Mouse (Mus musculus) liver, adult (tissue): ENCODE results near the gene Prph.

Experiments used
- GATA4 ChIP-seq: IDR thresholded peaks from 2 replicates; pipeline ENCODE4 v1.6.1; 2014; ENCODE audit warnings: mild to moderate bottlenecking, low read length; ENCODE audit not compliant: insufficient replicate concordance

Gene Prph

DNA sequence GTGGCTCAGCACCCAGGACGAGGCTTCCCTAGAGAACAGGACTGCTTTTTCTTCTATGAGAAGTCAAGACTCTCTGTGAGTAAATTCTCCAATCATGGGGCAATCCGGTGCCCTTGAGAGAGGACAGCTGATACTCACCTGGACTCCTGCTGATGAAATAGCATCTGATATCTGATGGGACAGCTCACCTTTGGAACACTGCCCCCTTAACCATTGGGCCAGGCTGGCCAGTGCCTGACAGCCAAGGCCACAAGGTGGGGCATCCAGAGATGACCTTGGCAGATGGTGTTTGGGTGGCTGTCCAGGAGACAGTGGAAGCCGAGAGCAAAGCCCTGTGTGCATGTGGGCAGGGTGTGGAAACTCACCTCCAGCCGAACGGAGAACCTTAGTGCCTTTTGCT lies 12.6 kb upstream of the Prph start:
- peak; percentile 98; the same call in 1 of the 2 replicates for TF ChIP-seq GATA4

DNA sequence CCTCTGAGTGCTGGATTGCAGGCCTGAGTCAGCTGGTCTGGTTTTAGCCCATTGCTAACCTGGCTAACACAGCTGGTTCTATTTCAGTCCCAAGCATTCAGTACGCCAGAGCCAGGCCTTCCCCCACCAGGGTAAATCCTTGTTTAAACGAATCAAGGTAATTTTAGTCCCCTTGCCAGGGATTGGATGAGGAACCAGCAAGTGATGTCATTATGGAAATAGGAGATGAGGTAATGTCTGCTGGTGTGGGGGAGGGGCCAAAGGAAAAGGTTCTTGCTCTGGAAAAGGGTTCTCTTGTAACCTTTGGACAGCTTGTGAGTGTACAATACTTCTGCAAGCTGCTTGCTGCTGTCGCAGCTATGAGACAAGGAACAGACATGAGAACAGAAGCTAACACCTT lies 10.1 kb upstream of the Prph start:
- no peak for TF ChIP-seq GATA4

DNA sequence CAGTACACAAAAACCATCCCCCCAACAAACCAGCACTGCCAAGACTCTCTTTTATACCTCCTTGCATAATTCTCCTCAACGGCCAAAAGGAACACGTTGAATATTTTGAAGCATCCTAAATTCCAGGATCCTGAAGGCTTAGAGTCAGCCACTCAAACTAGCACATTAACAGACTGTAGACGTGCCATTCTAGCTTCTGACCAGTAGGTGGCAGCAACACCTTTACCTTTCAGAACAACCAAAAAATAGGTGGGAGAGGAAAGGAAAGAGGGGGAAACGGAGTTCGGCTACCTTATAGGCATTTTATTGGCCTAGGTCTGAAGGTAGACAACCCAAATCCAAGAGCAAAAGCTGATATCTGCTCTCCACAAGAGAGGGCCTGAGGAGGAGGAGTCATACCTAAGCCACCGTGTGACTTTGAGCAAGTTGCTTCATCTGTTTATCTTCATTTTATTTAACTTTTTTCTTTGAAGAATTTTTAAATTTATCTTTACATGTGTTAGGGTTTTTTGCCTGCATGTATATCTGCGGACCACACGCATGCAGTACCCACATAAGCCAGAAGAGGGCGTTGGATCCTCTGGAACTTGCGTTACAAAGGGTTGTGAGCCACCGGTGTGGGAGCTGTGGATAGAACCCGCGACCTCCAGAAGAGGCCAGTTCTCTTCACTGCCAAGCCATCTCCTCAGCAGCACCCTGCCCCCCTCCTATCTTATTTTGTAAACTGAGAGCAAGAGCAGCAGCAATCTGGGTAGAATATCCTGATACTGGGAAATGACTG lies 5.3 kb upstream of the Prph start:
- no peak for TF ChIP-seq GATA4

DNA sequence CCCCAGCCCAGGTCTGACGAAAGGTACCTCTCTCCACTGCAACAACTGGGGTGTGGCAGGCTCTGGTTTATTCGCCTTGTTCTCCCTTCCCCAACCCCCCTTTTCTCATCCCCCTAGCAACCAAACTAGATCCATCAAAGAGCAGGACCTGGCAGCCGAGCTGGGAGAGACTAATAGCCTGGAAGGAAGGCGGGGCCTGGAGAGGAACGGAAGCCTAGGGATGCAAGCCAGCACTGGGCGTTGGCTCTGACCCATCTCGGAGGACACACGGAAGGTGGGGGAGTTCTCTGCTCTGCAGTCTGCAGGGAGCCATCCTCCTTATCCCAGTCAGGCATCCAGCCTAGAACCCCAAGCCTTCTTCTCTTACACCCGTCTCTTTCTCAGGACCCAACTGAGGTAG lies 1.6 kb upstream of the Prph start:
- no peak for TF ChIP-seq GATA4

DNA sequence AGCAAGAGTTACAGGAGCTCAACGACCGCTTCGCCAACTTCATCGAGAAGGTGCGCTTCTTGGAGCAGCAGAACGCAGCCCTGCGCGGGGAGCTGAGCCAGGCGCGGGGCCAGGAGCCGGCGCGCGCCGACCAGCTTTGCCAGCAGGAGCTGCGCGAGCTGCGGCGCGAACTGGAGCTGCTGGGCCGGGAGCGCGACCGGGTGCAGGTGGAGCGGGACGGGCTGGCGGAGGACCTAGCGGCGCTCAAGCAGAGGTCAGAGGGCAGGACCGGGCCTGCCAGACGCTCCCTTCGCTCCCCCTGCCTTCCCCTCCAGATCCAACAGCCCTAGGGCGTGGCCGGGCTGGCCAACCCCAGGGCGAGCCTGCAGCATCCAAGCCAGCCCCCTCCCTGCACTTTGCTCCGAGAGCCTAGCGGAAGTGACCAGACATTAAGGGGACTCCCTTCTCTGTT lies 562 bp downstream of the Prph start:
- no peak for TF ChIP-seq GATA4

DNA sequence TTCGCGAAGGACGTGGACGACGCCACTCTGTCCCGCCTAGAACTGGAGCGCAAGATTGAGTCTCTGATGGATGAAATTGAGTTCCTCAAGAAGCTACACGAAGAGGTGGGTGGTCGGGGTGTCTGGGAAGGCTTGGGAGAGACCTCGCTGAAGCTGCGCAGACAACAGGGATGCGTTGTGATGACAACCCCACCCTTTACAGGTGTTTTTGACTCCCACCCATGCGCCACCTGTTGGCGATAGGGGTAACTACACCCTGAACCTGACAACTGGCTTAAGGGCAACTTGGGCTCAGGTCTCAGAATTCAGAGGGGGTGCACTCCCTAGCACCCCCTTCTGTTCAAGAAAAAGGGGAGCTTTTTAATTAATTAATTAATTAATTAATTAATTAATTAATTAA lies 1.4 kb downstream of the Prph start:
- TF ChIP-seq GATA4, result no peak

DNA sequence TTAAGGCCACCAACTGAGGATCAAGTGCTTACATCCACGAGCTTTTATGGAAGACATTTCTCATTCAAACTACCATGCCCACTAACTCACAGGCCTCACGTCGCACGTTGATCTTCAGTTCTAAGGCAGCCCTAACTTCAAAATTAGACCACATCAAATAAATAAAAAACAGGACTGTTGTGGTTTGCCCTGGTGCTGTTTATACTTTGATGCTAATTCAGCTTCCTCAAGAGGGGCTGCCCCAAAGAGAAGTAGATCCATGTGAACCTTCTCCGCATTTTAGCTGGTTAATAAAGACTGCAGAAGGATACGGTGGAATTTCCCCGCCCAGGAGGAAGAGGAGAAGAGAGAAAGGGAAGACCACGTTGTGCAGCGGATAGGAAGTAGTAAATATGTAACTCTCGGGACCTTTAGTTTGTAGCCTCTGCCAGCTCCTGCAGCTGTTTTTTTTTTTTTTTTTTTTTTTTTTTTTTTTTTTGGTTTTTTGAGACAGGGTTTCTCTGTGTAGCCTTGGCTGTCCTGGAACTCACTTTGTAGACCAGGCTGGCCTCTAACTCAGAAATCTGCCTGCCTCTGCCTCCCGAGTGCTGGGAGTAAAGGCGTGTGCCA lies 10.7 kb downstream of the Prph start:
- TF ChIP-seq GATA4, result no peak

DNA sequence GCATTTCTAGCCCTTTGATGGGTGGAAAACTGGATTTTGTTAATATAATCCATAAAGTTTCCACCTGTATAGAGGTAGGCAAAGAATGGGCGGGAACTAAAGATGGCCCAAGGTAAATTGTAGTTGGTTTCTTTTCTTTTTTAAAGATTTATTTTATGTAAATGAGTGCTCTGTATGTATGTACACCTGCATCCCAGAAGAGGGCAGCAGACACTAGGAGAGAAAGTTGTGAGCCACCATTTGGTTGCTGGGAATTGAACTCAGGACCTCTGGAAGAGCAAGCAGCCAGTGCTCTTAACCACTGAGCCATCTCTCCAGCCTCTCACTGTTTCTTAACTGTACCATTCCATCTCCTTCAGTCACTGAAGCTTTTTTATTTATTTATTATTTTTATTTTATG lies 17.0 kb downstream of the Prph start:
- no peak for TF ChIP-seq GATA4

DNA sequence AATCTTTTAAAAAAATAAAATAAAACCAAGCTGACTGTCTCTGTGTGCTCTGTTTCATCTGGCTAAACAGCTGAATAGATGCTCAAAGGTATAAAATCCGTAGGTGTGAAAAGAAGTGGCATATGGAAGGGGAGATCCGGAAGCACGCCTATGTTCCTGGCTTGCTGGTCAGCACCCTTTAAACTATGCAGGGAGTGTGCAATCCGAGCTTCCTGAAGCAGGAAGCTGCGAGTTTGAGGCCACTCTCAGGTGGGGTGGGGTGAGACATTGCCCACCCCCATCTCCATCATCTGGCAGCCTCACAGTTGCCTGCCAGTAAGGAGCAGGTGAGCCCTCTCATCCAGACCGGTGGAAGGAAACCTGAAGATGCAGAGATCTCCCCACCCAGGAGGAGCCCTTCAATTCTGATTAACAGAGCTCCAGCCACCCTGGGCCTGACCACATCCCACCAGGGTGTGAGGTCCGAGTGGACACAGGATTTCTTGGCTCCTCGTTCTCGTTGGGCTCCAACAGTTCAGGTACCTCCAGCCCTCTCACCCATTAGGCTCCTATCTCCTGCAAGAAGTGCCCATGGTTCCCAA lies 19.1 kb downstream of the Prph start, which contains the start of gene Troap:
TSS of gene Troap (plus strand) at position 557 of the 581 bp plus-strand sequence.
- TF ChIP-seq GATA4, result no peak

DNA sequence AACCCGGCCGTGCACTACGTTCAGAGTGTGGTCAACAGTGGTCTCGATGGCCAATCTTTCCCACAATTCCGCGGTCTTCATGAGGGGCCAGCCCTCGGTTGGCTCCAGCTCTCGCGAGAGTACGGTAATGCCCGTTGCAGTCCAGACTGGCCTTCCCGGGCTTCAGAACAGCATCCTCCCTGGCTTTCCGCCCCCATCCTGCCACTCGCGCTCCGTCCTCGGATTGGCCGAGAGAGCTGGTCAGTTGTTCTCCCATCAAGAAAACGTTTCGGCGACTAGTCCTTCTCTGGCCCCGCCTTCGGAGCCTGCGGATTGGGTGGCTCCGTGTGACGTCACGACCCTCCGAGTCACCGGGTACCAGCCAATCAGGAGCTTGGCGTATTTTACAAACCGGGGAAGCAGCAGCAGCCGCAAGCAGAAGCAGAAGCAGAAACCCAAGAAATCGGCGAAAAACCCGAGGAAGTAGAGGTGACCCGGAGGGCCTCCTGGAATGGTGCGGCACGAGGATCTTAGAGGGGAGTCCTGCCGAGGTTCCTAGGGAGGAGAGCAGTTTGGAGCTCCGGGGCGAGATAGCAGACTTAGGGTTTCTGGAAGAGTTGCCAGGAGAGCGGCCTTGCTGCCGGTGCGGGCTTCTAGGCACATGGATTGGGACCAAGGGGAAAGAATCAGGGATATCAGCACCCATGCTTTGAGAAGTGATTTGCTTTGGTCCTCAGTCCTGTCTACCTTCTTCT lies 19.8 kb downstream of the Prph start:
- TF ChIP-seq GATA4, result no peak

DNA sequence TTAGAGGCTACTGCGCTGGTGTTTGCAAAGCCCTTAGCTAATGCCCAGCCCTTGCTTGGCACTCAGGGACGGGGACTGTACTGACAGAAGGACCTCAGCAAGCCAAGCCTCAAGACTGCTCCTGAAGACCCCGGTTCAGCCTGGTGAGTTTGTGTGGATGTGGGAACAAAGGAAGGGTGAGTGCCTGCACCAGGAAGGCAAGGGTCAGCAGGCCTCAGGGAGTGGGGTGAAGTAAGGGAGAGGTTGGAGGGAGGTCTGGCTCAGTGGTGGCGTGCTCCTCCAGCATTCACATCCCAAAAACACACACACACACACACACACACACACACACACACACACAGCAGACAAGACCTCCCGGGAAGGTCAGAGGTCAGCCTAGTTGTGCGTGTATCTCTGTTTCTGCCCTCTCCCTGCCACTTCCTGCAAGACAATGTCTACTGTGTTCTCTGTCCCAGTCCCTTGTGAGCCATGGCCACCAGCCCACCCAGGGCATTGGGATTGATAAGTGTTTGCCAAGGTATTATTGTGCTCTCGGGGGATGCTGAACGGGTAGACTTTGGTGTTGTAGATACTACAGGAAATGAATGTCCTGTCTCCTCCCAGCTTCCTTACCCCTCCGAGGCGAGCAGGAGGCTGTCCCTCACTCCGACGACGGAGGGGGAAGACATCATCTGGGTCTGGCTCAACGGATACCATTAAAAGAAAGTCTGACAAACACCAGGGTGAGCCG lies 23.4 kb downstream of the Prph start:
- peak; percentile 50; the same call in 1 of the 2 replicates for TF ChIP-seq GATA4

DNA sequence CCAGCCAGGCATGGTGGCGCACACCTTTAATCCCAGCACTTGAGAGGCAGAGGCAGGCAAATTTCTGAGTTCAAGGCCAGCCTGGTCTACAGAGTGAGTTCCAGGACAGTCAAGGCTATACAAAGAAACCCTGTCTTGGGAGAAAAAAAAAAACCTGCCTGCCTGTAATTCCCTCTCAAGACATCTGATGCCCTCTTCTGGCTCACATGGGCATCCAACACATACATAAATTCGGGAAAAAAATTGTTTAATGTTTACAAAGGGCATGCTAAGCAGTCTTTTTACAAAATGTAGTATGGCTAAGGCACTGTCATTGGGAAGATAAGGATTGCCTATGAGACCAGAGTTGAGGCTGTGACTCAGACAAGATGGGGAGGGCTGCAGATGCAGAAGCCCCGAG lies 24.8 kb downstream of the Prph start:
- no peak for TF ChIP-seq GATA4

DNA sequence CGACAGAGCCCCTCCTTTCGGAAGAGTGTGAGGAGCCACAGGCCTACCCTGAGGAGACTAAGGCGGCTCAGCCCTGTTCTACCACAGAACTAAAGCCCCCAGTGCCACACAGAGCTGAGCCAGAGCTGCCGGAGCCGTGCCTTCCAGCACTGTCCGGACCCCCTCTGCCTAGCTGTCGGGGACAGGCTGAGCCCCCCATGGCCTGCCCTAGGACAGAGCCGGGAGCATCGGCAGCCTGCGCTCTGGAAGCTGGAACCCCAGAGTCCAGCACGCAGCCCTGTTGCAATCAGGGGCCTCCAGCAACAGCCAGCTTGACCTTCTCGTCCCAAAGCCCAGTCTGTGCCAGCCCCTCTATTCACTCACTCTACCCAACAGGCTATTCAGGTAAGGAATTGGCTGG lies 27.3 kb downstream of the Prph start:
- TF ChIP-seq GATA4, result no peak

DNA sequence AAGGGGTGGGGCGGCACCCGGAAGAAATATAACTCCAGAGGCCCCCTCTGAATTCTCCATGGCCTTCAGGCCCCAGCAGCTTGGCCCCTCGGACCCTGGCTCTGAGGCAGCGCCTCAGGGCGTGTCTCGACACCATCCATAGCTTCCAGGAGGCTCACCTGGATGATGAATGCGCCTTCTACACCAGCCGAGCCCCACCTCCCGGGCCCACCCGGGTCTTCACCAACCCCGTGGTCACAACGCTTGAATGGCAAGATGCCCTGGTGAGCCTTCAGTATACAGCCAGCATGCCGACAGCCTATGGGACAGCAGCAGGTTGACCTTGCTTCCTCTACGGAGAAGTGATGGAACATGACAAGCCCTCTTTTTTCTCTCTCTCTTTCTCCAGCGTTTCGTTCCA lies 27.9 kb downstream of the Prph start:
- no peak for TF ChIP-seq GATA4

DNA sequence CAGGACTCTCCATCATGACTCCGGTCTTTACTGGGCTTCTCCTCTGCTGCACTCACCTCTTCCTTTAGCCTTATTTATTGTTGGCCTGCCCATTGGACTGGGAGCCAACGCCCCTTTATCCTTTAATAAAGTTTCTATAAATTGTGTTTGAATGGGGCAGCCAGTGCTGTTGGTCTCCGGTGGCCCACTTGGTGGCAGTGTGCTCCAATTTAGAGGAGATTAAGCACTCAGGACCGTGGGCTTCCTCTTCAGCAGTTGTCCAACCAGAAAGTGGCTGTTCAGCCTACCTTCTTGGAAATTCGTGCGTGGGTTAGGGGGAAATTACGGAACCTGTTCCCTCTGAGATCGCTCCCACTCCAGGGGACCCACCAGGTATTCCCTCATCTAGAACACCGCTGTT lies 28.3 kb downstream of the Prph start:
- TF ChIP-seq GATA4, result peak; percentile 13; the same call in 1 of the 2 replicates
